Mouse (Mus musculus) hindbrain, embryonic 15.5 days (tissue): ENCODE data around the gene Txn2. TPM values are rescaled to one million over a fixed set of nuclear protein-coding genes. Genes with fewer than 3 reads are reported as not detected.

Experiments used
- ATAC-seq: fragments of 200-750 bp; cut with Nextera tagmentation; 2 replicates; pipeline ENCODE4 v1.8.0; 2017; ENCODE audit warnings: low read depth, moderate number of reproducible peaks, moderate TSS enrichment; ENCODE audit not compliant: low FRiP score
- H3K27ac ChIP-seq: fragments of 300-500 bp; sonication (generic); replicated peaks from 2 replicates; pipeline ENCODE4 v1.5.1; 2015; ENCODE audit warnings: mild to moderate bottlenecking, inconsistent platforms
- H3K27me3 ChIP-seq: fragments of 300-500 bp; sonication (generic); 2 replicates; pipeline ENCODE4 v1.6.1; 2015; ENCODE audit warnings: control low read depth, inconsistent platforms
- H3K36me3 ChIP-seq: fragments of 300-500 bp; sonication (generic); 2 replicates; pipeline ENCODE4 v1.6.1; 2015; ENCODE audit warnings: control low read depth, inconsistent platforms
- H3K4me1 ChIP-seq: fragments of 300-500 bp; sonication (generic); replicated peaks from 2 replicates; pipeline ENCODE4 v1.6.1; 2015; ENCODE audit warnings: control low read depth, inconsistent platforms
- H3K4me2 ChIP-seq: fragments of 300-500 bp; sonication (generic); 2 replicates; pipeline ENCODE4 v1.6.1; 2015; ENCODE audit warnings: moderate library complexity, mild to moderate bottlenecking, inconsistent platforms
- H3K4me3 ChIP-seq: fragments of 300-500 bp; sonication (generic); 2 replicates; pipeline ENCODE4 v1.5.1; 2015; ENCODE audit warnings: mild to moderate bottlenecking, inconsistent platforms
- H3K9ac ChIP-seq: fragments of 300-500 bp; sonication (generic); 2 replicates; pipeline ENCODE4 v1.6.1; 2015; ENCODE audit warnings: inconsistent platforms
- H3K9me3 ChIP-seq: fragments of 300-500 bp; sonication (generic); 2 replicates; pipeline ENCODE4 v1.6.1; 2016; ENCODE audit warnings: control low read depth, inconsistent platforms
- WGBS: fragments of 180-500 bp; shearing (Covaris S2); methylation state at CpG from one replicate; pipeline ENCODE4 v1.1.7; 2015; 5-methylcytosine and 5-hydroxymethylcytosine counted together
- polyA plus RNA-seq: library from polyadenylated mRNA; unstranded; fragments of >200 nt; fragmentation: Nextera tagmentation; extraction: Ambion mirVana; gene quantifications from 2 replicates; pipeline ENCODE4 v1.2.1, GENCODE M21; 2015

Txn2 gene
- polyA plus RNA-seq, 1 experiment from 2014 or later = 212 TPM

DNA sequence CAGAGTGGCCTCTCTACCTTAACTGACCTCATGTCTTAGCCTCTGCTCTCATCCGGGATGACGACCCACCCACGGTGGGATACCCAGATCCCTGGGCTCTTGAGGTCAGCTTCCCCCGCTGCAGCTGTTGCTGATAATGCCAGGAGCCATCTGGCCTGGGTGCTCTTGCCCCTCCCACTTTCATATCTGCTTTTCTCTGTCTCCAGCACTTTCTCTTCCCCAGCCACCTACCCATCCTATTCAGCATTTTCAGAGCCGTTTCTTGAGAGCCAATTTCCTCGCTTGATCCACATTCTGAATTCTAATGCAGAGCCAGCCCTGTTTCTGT is 2.8 kb upstream of the Txn2 start:
- H3K27ac ChIP-seq = no peak overlapping the region
- 67% methylated on average over 6 of the region's 6 CpGs for WGBS
- no peak overlapping the region for H3K9ac ChIP-seq
- ATAC-seq = no peak
- H3K4me1 ChIP-seq = peaks cover 40% of the 10 kb centered on the region
- peaks cover 7% of the 10 kb centered on the region for H3K36me3 ChIP-seq
- no peak overlapping the region for H3K4me2 ChIP-seq
- H3K9me3 ChIP-seq = no peaks in the 10 kb centered on the region
- no peaks in the 10 kb centered on the region for H3K27me3 ChIP-seq
- no peak overlapping the region for H3K4me3 ChIP-seq

DNA sequence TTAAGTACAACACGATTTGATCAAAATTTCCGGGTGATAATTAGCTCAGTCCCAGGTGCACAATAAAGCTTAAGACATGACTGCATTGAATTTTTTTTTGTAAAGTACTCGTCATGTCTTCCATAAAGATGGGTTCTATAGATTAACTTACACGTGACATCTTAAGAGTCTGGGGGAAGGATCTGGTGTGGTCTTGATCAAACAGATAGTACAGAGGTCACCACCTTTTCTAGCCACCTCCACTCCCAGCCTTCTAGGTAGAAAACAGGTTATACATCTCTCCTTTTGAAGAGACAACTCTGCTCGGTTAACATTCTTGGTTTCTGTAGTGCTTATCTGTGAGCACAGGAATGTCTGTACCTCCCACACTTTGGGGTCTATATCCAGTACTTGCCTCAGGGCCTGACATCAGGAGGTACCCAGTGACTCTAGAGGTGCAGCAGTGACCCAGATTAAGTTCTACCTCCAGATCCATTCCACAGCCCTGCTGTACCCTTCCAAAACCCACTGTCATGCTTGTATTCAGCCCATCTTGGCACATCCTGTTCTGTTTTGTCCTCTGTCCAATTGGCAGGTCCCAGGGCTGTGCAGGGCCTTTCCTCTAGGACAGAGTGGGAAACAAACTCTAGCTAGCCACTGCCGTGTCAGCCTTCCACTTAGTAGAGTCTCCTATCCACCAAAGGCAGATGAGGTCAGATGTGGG is 2.3 kb upstream of the Txn2 start:
- no peak overlapping the region for H3K4me3 ChIP-seq
- 86% methylated on average over 6 of the region's 6 CpGs for WGBS
- H3K36me3 ChIP-seq = peaks cover 12% of the 10 kb centered on the region
- peaks cover 40% of the 10 kb centered on the region for H3K4me1 ChIP-seq
- no peak overlapping the region for H3K27ac ChIP-seq
- no peaks in the 10 kb centered on the region for H3K9me3 ChIP-seq
- H3K4me2 ChIP-seq = no peak overlapping the region
- no peak for ATAC-seq
- no peak overlapping the region for H3K9ac ChIP-seq
- no peaks in the 10 kb centered on the region for H3K27me3 ChIP-seq

DNA sequence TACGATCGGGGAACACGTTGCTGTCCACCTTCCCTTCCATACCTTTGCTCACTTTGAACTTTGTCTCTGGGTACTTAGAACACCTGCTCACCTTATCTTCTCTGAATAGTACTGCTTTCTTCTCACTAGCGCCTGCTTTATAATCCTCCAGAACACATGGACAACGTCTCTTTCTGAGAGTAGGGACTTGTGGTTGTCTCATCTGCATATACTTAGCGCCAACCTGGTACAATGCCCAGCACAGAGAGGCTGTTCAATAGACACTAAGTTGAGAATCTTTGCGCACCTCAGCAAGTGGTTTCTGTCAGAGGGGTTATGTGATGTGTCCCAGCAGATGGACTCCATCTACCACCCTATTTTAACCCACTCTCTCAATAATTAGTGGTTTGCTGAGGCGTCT is 998 bp upstream of the Txn2 start:
- Histone ChIP-seq H3K4me2 (peak overlapping the region; percentile 86), H3K4me1 (peaks cover 40% of the 10 kb centered on the region), H3K36me3 (peaks cover 14% of the 10 kb centered on the region), H3K9me3 (no peaks in the 10 kb centered on the region), H3K27ac (no peak overlapping the region), H3K9ac (peak overlapping the region; percentile 65; the same call in 1 of the 2 replicates), H3K4me3 (peak overlapping the region; percentile 95), H3K27me3 (no peaks in the 10 kb centered on the region)
- ATAC-seq = no peak
- 61% methylated on average over 8 of the region's 8 CpGs for WGBS

DNA sequence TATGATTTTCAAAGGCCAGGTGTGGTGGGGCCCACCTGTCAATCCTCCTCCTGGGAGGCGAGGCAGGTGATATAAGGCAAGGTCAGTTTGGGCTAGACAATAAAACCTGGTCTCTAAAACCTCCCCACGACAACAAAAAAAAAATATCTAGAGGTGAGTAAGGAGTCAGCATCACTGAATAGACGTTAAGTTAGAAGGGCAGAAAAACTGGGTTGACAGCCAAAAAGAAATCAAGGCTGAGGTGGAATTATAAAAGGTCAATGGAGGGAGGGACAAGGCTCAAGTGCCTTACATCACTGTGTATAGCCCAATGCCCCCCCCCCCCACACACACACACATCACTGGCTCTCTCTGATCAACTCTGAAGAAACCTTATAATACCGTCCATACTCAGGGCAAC is 715 bp downstream of the Txn2 start:
- Histone ChIP-seq H3K4me1 (peaks cover 24% of the 10 kb centered on the region), H3K4me2 (peak overlapping the region; percentile 86), H3K4me3 (peak overlapping the region; percentile 95), H3K27ac (peak overlapping the region; percentile 99), H3K9ac (peak overlapping the region; percentile 86), H3K9me3 (no peaks in the 10 kb centered on the region), H3K36me3 (peaks cover 28% of the 10 kb centered on the region), H3K27me3 (no peaks in the 10 kb centered on the region)
- no peak for ATAC-seq
- WGBS = 35% methylated on average over 4 of the region's 4 CpGs

DNA sequence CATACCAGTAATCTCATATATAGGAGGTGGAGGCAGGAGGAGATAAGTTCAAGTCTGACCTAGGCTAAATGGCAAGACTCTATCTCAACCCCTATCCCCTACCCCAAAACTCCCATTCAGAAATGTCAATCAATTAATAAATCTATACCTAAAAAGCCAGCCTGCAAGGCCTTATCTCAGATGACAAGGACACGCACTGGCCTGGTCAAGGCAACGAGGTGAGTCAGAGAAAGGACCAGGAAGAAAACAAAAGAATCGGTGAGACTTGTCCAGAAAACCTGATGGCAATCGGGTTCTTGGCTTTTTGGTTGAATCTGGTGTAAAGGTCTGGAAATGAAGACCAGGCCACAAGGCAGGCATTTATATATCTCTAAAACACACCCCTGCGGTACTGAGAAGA is 1.9 kb downstream of the Txn2 start:
- H3K27me3 ChIP-seq = no peaks in the 10 kb centered on the region
- no peak overlapping the region for H3K4me2 ChIP-seq
- H3K4me1 ChIP-seq = peaks cover 23% of the 10 kb centered on the region
- H3K27ac ChIP-seq = no peak overlapping the region
- 93% methylated on average over 5 of the region's 5 CpGs for WGBS
- peaks cover 39% of the 10 kb centered on the region for H3K36me3 ChIP-seq
- H3K9me3 ChIP-seq = no peaks in the 10 kb centered on the region
- H3K9ac ChIP-seq = no peak overlapping the region
- H3K4me3 ChIP-seq = no peak overlapping the region
- no peak for ATAC-seq

DNA sequence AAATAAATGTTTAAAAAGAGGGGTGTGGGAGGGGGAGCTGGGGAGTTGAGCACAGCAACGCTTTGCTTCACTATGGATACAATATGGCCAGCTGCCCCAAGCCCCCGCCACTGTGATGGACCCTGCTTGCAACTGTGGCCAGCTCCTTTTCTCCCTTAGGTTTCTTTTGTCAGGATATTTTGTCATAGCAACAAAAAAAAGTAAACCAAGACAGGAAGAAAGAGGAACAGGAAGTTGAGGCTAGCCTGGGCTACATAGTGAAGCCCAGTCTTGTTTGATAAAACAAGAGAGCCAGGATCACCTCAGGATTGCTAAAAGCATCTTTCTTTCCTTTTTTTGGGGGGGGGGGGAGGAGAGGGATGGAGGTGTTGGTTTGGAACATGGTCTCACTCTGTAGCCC is 3.6 kb downstream of the Txn2 start:
- no peak for ATAC-seq
- Histone ChIP-seq H3K36me3 (peaks cover 48% of the 10 kb centered on the region), H3K9me3 (no peaks in the 10 kb centered on the region), H3K9ac (no peak overlapping the region), H3K4me3 (no peak overlapping the region), H3K27ac (no peak overlapping the region), H3K4me2 (no peak overlapping the region), H3K27me3 (no peaks in the 10 kb centered on the region), H3K4me1 (peaks cover 23% of the 10 kb centered on the region)
- 96% methylated on average over 2 of the region's 2 CpGs for WGBS

DNA sequence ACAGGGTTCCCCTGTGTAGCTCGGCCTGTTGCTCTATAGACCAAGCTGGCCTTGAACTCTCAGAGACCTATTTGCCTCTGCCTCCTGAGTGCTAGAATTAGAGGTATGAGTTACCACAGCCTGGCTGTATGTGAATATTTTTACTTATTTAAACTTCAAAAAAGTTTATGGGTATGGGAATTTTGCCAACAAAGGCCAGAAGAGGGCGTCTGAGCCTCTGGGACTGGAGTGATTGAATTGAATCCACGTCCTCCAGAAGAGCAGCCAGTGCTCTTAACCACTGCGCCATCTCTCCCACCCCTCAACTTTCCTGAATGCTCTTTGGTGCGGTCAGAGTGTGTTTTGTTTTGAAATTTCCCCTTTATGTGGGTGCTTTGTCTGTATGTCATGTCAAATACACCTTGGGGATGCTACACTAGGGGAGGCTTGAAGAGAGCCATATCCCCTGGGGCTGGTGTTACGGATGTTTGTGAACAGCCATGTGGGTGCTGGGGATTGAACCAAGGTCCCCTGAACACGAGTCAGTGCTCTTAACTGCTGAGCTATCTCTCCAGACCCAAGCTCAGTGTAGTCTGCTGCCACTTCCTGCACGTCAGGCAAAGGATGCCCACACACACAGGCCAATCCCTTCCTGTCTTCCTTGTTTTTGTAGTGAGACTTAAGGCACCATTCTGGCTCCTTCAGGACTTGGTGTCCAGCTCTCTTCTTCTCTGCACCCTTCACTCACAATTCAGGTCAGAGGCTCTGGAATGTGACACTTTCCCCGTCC is 5.4 kb downstream of the Txn2 start:
- no peak for ATAC-seq
- Histone ChIP-seq H3K4me3 (no peak overlapping the region), H3K27me3 (no peaks in the 10 kb centered on the region), H3K36me3 (peaks cover 58% of the 10 kb centered on the region), H3K9ac (no peak overlapping the region), H3K4me1 (peaks cover 14% of the 10 kb centered on the region), H3K4me2 (no peak overlapping the region), H3K27ac (no peak overlapping the region), H3K9me3 (no peaks in the 10 kb centered on the region)
- WGBS = 72% methylated on average over 9 of the region's 9 CpGs

DNA sequence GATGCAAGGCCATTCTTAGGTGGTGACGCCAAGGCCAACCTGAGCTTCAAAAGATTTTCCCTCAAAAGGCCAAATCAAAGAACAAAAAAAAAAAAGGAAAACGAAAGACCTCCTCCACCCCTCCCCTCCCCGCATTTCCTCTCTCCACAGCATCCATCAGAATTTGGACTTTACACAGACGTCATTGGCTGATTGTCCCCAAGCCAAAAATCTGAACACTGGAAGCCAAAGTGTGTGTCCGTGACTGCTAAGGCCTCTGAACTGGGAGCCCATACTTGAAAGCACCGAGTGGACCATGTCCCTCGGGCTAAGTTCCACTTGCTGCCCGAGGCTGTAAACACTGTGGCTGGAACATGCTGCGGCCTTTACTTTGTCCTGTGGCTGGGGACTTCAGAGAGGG is 6.1 kb downstream of the Txn2 start:
- Histone ChIP-seq H3K27ac (no peak overlapping the region), H3K27me3 (no peaks in the 10 kb centered on the region), H3K4me1 (peaks cover 9% of the 10 kb centered on the region), H3K4me3 (no peak overlapping the region), H3K36me3 (peaks cover 63% of the 10 kb centered on the region), H3K4me2 (no peak overlapping the region), H3K9me3 (no peaks in the 10 kb centered on the region), H3K9ac (no peak overlapping the region)
- WGBS = 81% methylated on average over 9 of the region's 9 CpGs
- ATAC-seq = no peak

DNA sequence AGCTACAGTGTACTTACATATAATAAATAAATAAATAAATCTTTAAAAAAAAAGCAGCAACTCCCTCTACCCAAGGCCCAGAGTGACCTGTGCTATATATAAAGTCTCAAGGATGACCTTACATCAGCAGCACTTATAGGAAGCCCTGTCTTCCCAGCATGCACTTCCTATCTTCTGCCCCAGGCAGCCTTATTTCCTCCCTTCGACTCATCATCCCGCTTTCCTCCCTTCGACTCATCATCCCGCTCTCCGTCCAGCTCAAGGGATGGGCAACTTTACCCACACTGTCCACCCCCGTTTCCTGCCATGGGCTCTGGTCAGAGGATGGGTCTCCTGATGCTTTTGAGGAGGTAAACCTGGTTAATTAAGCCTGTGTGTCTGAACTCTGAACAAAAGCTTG is 7.2 kb downstream of the Txn2 start:
- Histone ChIP-seq H3K27me3 (no peaks in the 10 kb centered on the region), H3K4me3 (no peak overlapping the region), H3K9ac (no peak overlapping the region), H3K4me1 (no peaks in the 10 kb centered on the region), H3K27ac (no peak overlapping the region), H3K4me2 (no peak overlapping the region), H3K9me3 (no peaks in the 10 kb centered on the region), H3K36me3 (peaks cover 56% of the 10 kb centered on the region)
- ATAC-seq = no peak
- 92% methylated on average over 6 of the region's 6 CpGs for WGBS

DNA sequence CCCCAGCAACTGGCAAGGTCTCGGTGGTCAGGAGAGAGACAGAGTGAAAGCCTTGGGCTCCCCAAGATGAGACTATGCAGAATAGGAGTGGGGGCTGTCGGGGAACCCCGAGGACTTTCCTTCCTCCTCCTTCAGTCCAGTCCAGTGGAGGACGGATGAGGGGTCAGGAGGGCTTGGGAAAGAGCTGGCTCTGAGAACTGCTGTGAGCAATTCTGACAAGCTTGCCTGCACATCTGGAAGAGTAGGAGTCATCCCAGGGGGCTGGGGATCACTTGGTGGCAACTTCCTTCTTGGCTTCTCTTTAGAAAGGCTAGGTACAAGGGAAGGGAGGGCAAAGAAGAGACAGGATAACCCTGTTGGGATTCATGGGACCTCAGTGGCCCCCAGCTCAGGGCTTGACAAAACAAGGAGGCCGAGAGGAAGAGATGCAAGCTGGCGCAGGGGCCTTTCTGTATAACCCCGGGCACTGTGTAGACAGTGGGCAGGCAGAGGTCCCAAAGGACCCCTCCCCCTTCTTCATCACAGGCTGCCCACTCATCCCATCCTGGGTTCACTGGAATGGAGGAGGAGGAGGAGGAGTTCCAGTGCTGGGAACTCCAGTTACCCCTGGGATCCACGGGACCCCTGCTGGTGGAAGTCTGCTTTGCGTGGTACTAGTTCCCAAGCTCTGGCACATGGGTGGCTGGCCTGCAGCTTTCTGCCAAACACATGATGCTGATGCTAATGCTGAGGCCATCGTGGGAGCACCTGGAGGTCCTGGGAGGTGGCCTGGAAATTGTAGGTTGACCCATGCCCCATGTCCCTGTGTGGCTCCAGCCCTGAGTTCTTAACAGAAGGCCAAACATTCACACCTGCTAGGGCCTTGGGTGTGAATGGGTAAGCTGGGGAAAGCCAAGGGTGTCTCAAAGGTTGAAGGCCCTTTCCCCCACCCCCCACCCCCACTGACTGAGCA is 8.0 kb downstream of the Txn2 start:
- H3K36me3 ChIP-seq = peaks cover 52% of the 10 kb centered on the region
- H3K9ac ChIP-seq = no peak overlapping the region
- ATAC-seq = no peak
- no peaks in the 10 kb centered on the region for H3K27me3 ChIP-seq
- WGBS = 78% methylated on average over 10 of the region's 10 CpGs
- no peaks in the 10 kb centered on the region for H3K9me3 ChIP-seq
- H3K4me1 ChIP-seq = no peaks in the 10 kb centered on the region
- no peak overlapping the region for H3K27ac ChIP-seq
- H3K4me2 ChIP-seq = no peak overlapping the region
- H3K4me3 ChIP-seq = no peak overlapping the region

DNA sequence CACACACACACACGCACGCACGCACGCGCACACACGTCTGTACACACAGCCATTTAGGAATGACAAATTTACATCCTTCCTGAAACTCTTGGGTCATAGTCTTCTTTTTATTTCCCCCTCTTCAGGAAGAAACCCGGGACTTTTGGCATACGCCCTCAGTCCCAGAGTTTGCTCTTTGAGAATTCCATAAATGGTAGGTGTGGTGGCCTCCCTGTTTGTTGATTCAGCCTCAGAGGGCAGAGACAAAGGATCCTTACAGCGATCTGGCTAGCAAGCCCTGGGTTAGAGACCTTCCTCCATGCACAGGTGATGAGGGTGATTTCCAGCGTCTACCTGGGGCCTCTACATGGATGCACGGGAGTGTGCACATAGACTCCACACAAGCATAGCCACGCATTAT is 9.4 kb downstream of the Txn2 start:
- Histone ChIP-seq H3K27me3 (no peaks in the 10 kb centered on the region), H3K4me1 (no peaks in the 10 kb centered on the region), H3K4me2 (no peak overlapping the region), H3K4me3 (no peak overlapping the region), H3K9ac (no peak overlapping the region), H3K36me3 (peaks cover 61% of the 10 kb centered on the region), H3K27ac (no peak overlapping the region), H3K9me3 (no peaks in the 10 kb centered on the region)
- ATAC-seq = no peak
- 92% methylated on average over 12 of the region's 12 CpGs for WGBS
